Mouse (Mus musculus): ENCODE data around the gene Mcm10. TPM values are rescaled to one million over a fixed set of nuclear protein-coding genes. Genes with fewer than 3 reads are reported as not detected.

The Mcm10 gene
- polyA plus RNA-seq, 1 experiment = 91.6 TPM

- no peaks in the 10 kb centered on the region; the same call in 1 of the 2 replicates for H3K36me3 ChIP-seq (ENCODE audit: control insufficient read depth, insufficient read depth, low read length, poor library complexity, severe bottlenecking)
- no peak overlapping the region for H3K27ac ChIP-seq (ENCODE audit: insufficient read depth, low read length)
- H3K9me3 ChIP-seq (replicated peaks; ENCODE audit: control insufficient read depth, insufficient read depth, low read length, poor library complexity, severe bottlenecking) = peaks cover 12% of the 10 kb centered on the region
- H3K4me3 ChIP-seq (ENCODE audit: low read depth, low read length) = no peak overlapping the region
- no peak for TF ChIP-seq EP300 (IDR thresholded peaks at IDR 0.05; ENCODE audit: insufficient read depth, low read depth, low read length)
- TF ChIP-seq CTCF (IDR thresholded peaks at IDR 0.05; ENCODE audit: low read depth, low read length) = no peak
- no peak for TF ChIP-seq POLR2A (IDR thresholded peaks at IDR 0.05; ENCODE audit: insufficient read depth, low read length)
- no peak overlapping the region for H3K9ac ChIP-seq (ENCODE audit: low read depth, poor library complexity, severe bottlenecking)
- H3K4me1 ChIP-seq (ENCODE audit: control insufficient read depth, insufficient read depth, low read length) = no peaks in the 10 kb centered on the region
- no peaks in the 10 kb centered on the region for H3K27me3 ChIP-seq (ENCODE audit: control insufficient read depth, insufficient read depth, low read length, poor library complexity, severe bottlenecking)
Observed at GRCm38 (mm10) chr2:4940861-4941260, 71.7 kb downstream of the Mcm10 start.

Other genes starting within 250 kb of the Mcm10 start
- gene Sephs1, start 131.2 kb downstream of the Mcm10 start, polyA plus RNA-seq (2011; ENCODE audit: insufficient read depth, insufficient read length, low read depth, missing spikeins) = 59.5 and 61.4 TPM in 2 replicates
- 45.4 and 54.2 TPM in 2 replicates for gene Phyh, start 93.8 kb downstream of the Mcm10 start, polyA plus RNA-seq (2011; ENCODE audit: insufficient read depth, insufficient read length, low read depth, missing spikeins)
- gene Ucma, start 36.7 kb downstream of the Mcm10 start, polyA plus RNA-seq (2011; ENCODE audit: insufficient read depth, insufficient read length, low read depth, missing spikeins) = 1.2 TPM in 1 of 2 replicates, not detected in the other
- 12.4 and 13.3 TPM in 2 replicates for gene Optn, start 51.3 kb upstream of the Mcm10 start, polyA plus RNA-seq (2011; ENCODE audit: insufficient read depth, insufficient read length, low read depth, missing spikeins)
- 0.24 and 0.82 TPM in 2 replicates for gene Ccdc3, start 125.0 kb upstream of the Mcm10 start, polyA plus RNA-seq (2011; ENCODE audit: insufficient read depth, insufficient read length, low read depth, missing spikeins)

All from ES-Bruce4 (cell line).